Mouse (Mus musculus) frontal cortex, adult (tissue): ENCODE measurements at regions not wholly inside any gene's neighbourhood (a gene's known extent, or its start where the extent isn't known, plus 50 kb on each side); places are given as distances from the start of the nearest gene placed in this dataset.
"Not testable (repeated sequence)": the region's sequence is repeated elsewhere in the genome, so short reads cannot be mapped to it uniquely, and the experiment has no call there.

Experiments
- ATAC-seq: cut with Nextera tagmentation; 2 replicates; pipeline ENCODE4 v1.9.2; 2017; ENCODE audit warnings: mild to moderate bottlenecking, moderate library complexity, mixed read lengths; ENCODE audit not compliant: low TSS enrichment

GRCm38 (mm10) chr16:80893761-80894160 is 306.7 kb upstream of the Ncam2 start:
- ATAC-seq: peak; percentile 99

GRCm38 (mm10) chr16:80920711-80921279 is 279.7 kb upstream of the Ncam2 start:
- no peak for ATAC-seq

- no peak for ATAC-seq
Measured at GRCm38 (mm10) chr16:80931017-80931416, 269.5 kb upstream of the Ncam2 start.

- ATAC-seq: no peak
Measured at GRCm38 (mm10) chr16:80931477-80931876, 269.0 kb upstream of the Ncam2 start.

- no peak for ATAC-seq
Measured at GRCm38 (mm10) chr16:80935741-80936140, 264.8 kb upstream of the Ncam2 start.

GRCm38 (mm10) chr16:80962141-80962540 is 238.4 kb upstream of the Ncam2 start:
- no peak for ATAC-seq

GRCm38 (mm10) chr16:80981573-80982105 is 218.9 kb upstream of the Ncam2 start:
- ATAC-seq: peak; percentile 92

GRCm38 (mm10) chr16:80987816-80988215 is 212.7 kb upstream of the Ncam2 start:
- no peak for ATAC-seq

GRCm38 (mm10) chr16:81036831-81037230 is 163.7 kb upstream of the Ncam2 start:
- ATAC-seq: not testable (repeated sequence)

GRCm38 (mm10) chr16:81041262-81041661 is 159.2 kb upstream of the Ncam2 start:
- peak; percentile 97 for ATAC-seq

- ATAC-seq: no peak
Measured at GRCm38 (mm10) chr16:81045686-81046085, 154.8 kb upstream of the Ncam2 start.

- no peak for ATAC-seq
Measured at GRCm38 (mm10) chr16:81068330-81068729, 132.2 kb upstream of the Ncam2 start.
